8 mouse cellular contexts compared by ENCODE assay signal in the genomic region with DNA sequence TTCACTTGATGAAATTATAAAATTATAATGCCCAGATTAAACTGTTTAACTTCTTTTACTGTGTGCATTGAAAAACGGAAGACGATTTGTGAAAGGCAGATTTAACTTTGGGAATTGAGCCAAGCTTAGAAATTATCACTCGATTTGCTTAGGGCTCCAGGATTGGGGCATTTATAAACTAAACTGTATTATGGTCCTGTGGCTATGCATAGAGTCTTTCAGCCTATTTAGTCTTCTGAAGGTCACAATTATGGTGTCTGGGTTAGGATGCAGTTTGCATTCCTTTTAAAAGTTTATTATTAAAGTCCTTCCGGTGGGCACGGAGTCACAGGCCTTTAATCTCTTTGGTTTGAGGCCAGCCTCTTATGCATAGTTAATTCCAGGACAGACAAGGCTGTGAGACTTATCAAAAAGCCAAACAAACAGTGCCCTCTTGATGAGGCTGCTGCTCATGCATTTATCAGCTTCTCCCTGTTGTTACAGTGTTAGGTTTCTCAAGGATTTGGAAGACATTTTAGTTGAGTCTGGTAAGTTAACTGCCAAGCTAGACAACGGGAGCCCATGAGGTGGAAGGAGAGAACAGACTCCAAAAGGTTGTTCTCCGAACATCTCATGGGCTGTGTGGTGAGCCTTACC. TPM values are rescaled to one million over a fixed set of nuclear protein-coding genes. Genes with fewer than 3 reads are reported as not detected.
DNase-seq lines count a peak whose midpoint lies in the region; ATAC-seq and TF ChIP-seq lines count a peak whose summit lies in the region.

No protein-coding gene starts in this region.

- peak overlapping the region; percentile 96 for H3K4me3 ChIP-seq in heart, embryonic 10.5 days
- H3K4me3 ChIP-seq in ES-Bruce4 (ENCODE audit: low read depth, low read length): peak overlapping the region; percentile 90
- H3K4me3 ChIP-seq in forebrain, embryonic 16.5 days (replicated peaks; ENCODE audit: low read length): peak overlapping the region; percentile 92
- H3K4me3 ChIP-seq in liver, embryonic 15.5 days (replicated peaks): peak overlapping the region; percentile 88

- peak overlapping the region; percentile 100 for H3K27ac ChIP-seq in heart, embryonic 10.5 days
- H3K27ac ChIP-seq in ES-Bruce4 (ENCODE audit: insufficient read depth, low read length): peak overlapping the region; percentile 73
- peak overlapping the region; percentile 53; the same call in 1 of the 2 replicates for H3K27ac ChIP-seq in forebrain, embryonic 16.5 days (ENCODE audit: low read length)
- peak overlapping the region; percentile 94 for H3K27ac ChIP-seq in liver, embryonic 15.5 days (replicated peaks)

- peak overlapping the region; percentile 98 for H3K9ac ChIP-seq in ES-Bruce4 (ENCODE audit: low read depth, poor library complexity, severe bottlenecking)
- peak overlapping the region; percentile 56 for H3K9ac ChIP-seq in forebrain, embryonic 16.5 days (replicated peaks; ENCODE audit: low read depth, low read length)
- peak overlapping the region; percentile 81 for H3K9ac ChIP-seq in liver, embryonic 15.5 days

- H3K36me3 ChIP-seq in heart, embryonic 10.5 days: peaks cover 50% of the 10 kb centered on the region
- H3K36me3 ChIP-seq in ES-Bruce4 (ENCODE audit: control insufficient read depth, insufficient read depth, low read length, poor library complexity, severe bottlenecking): peaks cover 50% of the 10 kb centered on the region
- H3K36me3 ChIP-seq in forebrain, embryonic 16.5 days (ENCODE audit: control insufficient read depth, insufficient read depth): peaks cover 35% of the 10 kb centered on the region
- peaks cover 51% of the 10 kb centered on the region for H3K36me3 ChIP-seq in liver, embryonic 15.5 days (replicated peaks)

- H3K4me1 ChIP-seq in heart, embryonic 10.5 days: peaks cover 52% of the 10 kb centered on the region
- peaks cover 2% of the 10 kb centered on the region for H3K4me1 ChIP-seq in ES-Bruce4 (ENCODE audit: control insufficient read depth, insufficient read depth, low read length)
- peaks cover 33% of the 10 kb centered on the region for H3K4me1 ChIP-seq in forebrain, embryonic 16.5 days (replicated peaks; ENCODE audit: control insufficient read depth, insufficient read depth, low read length)
- H3K4me1 ChIP-seq in liver, embryonic 15.5 days (replicated peaks): peaks cover 68% of the 10 kb centered on the region

- H3K27me3 ChIP-seq in heart, embryonic 10.5 days (ENCODE audit: insufficient read depth, poor library complexity, severe bottlenecking): no peaks in the 10 kb centered on the region
- no peaks in the 10 kb centered on the region for H3K27me3 ChIP-seq in ES-Bruce4 (ENCODE audit: control insufficient read depth, insufficient read depth, low read length, poor library complexity, severe bottlenecking)
- H3K27me3 ChIP-seq in forebrain, embryonic 16.5 days (replicated peaks; ENCODE audit: control insufficient read depth, insufficient read depth, low read length): no peaks in the 10 kb centered on the region
- H3K27me3 ChIP-seq in liver, embryonic 15.5 days: no peaks in the 10 kb centered on the region

- TF ChIP-seq POLR2A in ES-Bruce4 (IDR thresholded peaks at IDR 0.05; ENCODE audit: insufficient read depth, low read length): no peak

- 9% methylated on average over 7 of the region's 7 CpGs for WGBS in heart, embryonic 10.5 days
- WGBS in forebrain, embryonic 16.5 days: 10% methylated on average over 7 of the region's 7 CpGs
- 5% methylated on average over 7 of the region's 7 CpGs for WGBS in liver, embryonic 15.5 days (ENCODE audit: insufficient replicate concordance)

- H3K9me3 ChIP-seq in heart, embryonic 10.5 days: no peaks in the 10 kb centered on the region
- no peaks in the 10 kb centered on the region for H3K9me3 ChIP-seq in ES-Bruce4 (replicated peaks; ENCODE audit: control insufficient read depth, insufficient read depth, low read length, poor library complexity, severe bottlenecking)
- H3K9me3 ChIP-seq in forebrain, embryonic 16.5 days (ENCODE audit: control insufficient read depth, low read length): no peaks in the 10 kb centered on the region
- H3K9me3 ChIP-seq in liver, embryonic 15.5 days (replicated peaks): no peaks in the 10 kb centered on the region

- no peak for ATAC-seq in forebrain, embryonic 16.5 days
- ATAC-seq in liver, embryonic 15.5 days (ENCODE audit: insufficient read depth): no peak

- DNase-seq in heart, embryonic 10.5 days (ENCODE audit: low spot score): no peak
- no peak for DNase-seq in heart, postnatal 25 days (ENCODE audit: low spot score)
- no peak for DNase-seq in right cerebral cortex, postnatal 14 days
- no peak for DNase-seq in gastrocnemius, postnatal 14 days
- no peak for DNase-seq in cerebellum, postnatal 14 days

- no peak for TF ChIP-seq CTCF in ES-Bruce4 (IDR thresholded peaks at IDR 0.05; ENCODE audit: low read depth, low read length)

- intact Hi-C loops in heart, postnatal 25 days (cut with DNase I): loop anchor here (2.0 kb wide), 1 partner anchor 13 kb away; a partner anchor contains a TSS
- intact Hi-C loops in gastrocnemius, postnatal 14 days (cut with DNase I; ENCODE audit: low total_unique reads): no loop called here

- H3K4me2 ChIP-seq in forebrain, embryonic 16.5 days (ENCODE audit: low read length): peak overlapping the region; percentile 94
- H3K4me2 ChIP-seq in liver, embryonic 15.5 days: peak overlapping the region; percentile 87

- no peak for TF ChIP-seq EP300 in ES-Bruce4 (IDR thresholded peaks at IDR 0.05; ENCODE audit: insufficient read depth, low read depth, low read length)

RNA-seq across cellular contexts. Expression of a gene that starts 3.4 kb away (rescaled TPM):
- 213 and 221 TPM in 2 replicates for polyA plus RNA-seq in heart, embryonic 10.5 days (2016; fragmentation: Nextera tagmentation; extraction: Ambion mirVana)
- 100 to 1,000 TPM; 225 to 270 TPM for total RNA-seq in heart, postnatal 25 days (2021)
- 633 and 662 TPM in 2 replicates for polyA plus RNA-seq in ES-Bruce4 (2011; ENCODE audit: insufficient read depth, insufficient read length, low read depth, missing spikeins)
- 185 and 203 TPM in 2 replicates for polyA plus RNA-seq in forebrain, embryonic 16.5 days (2015; fragmentation: Nextera tagmentation; extraction: Ambion mirVana)
- polyA plus RNA-seq in liver, embryonic 15.5 days (2015; fragmentation: Nextera tagmentation; extraction: Ambion mirVana): 79.3 and 86.9 TPM in 2 replicates
- total RNA-seq in gastrocnemius, postnatal 14 days (2021): 100 to 1,000 TPM; 158 to 189 TPM

RNA-seq across cellular contexts. Expression of a gene that starts 13.3 kb away (rescaled TPM):
- 118 and 136 TPM in 2 replicates for polyA plus RNA-seq in heart, embryonic 10.5 days (2016; fragmentation: Nextera tagmentation; extraction: Ambion mirVana)
- 1,000 to 10,000 TPM; 1,337 to 1,520 TPM for total RNA-seq in heart, postnatal 25 days (2021)
- 41.3 and 53.0 TPM in 2 replicates for polyA plus RNA-seq in ES-Bruce4 (2011; ENCODE audit: insufficient read depth, insufficient read length, low read depth, missing spikeins)
- polyA plus RNA-seq in forebrain, embryonic 16.5 days (2015; fragmentation: Nextera tagmentation; extraction: Ambion mirVana): 87.1 and 97.7 TPM in 2 replicates
- 125 and 148 TPM in 2 replicates for polyA plus RNA-seq in liver, embryonic 15.5 days (2015; fragmentation: Nextera tagmentation; extraction: Ambion mirVana)
- 100 to 1,000 TPM; 198 to 334 TPM for total RNA-seq in gastrocnemius, postnatal 14 days (2021)

RNA-seq across cellular contexts. Expression of a gene that starts 21.9 kb away (rescaled TPM):
- 2.8 and 3.6 TPM in 2 replicates for polyA plus RNA-seq in heart, embryonic 10.5 days (2016; fragmentation: Nextera tagmentation; extraction: Ambion mirVana)
- total RNA-seq in heart, postnatal 25 days (2021): 10 to 100 TPM; 28.9 to 30.7 TPM
- 1.9 and 2.4 TPM in 2 replicates for polyA plus RNA-seq in ES-Bruce4 (2011; ENCODE audit: insufficient read depth, insufficient read length, low read depth, missing spikeins)
- 5.2 and 5.7 TPM in 2 replicates for polyA plus RNA-seq in forebrain, embryonic 16.5 days (2015; fragmentation: Nextera tagmentation; extraction: Ambion mirVana)
- polyA plus RNA-seq in liver, embryonic 15.5 days (2015; fragmentation: Nextera tagmentation; extraction: Ambion mirVana): 4.8 and 6.4 TPM in 2 replicates
- total RNA-seq in gastrocnemius, postnatal 14 days (2021): 1 to 10 TPM; 2.0 to 4.4 TPM

RNA-seq across cellular contexts. Expression of a gene that starts 23.0 kb away (rescaled TPM):
- polyA plus RNA-seq in heart, embryonic 10.5 days (2016; fragmentation: Nextera tagmentation; extraction: Ambion mirVana): 3.8 and 5.2 TPM in 2 replicates
- total RNA-seq in heart, postnatal 25 days (2021): 1 to 10 TPM; 1.5 to 2.2 TPM
- polyA plus RNA-seq in ES-Bruce4 (2011; ENCODE audit: insufficient read depth, insufficient read length, low read depth, missing spikeins): 24.6 and 28.0 TPM in 2 replicates
- polyA plus RNA-seq in forebrain, embryonic 16.5 days (2015; fragmentation: Nextera tagmentation; extraction: Ambion mirVana): 1.2 and 1.3 TPM in 2 replicates
- polyA plus RNA-seq in liver, embryonic 15.5 days (2015; fragmentation: Nextera tagmentation; extraction: Ambion mirVana): 9.4 and 10.2 TPM in 2 replicates
- total RNA-seq in gastrocnemius, postnatal 14 days (2021): 1 to 10 TPM in 1 of 2 experiments, under 1 TPM in 1; 0.80 to 1.3 TPM

RNA-seq across cellular contexts. Expression of a gene that starts 44.4 kb away (rescaled TPM):
- polyA plus RNA-seq in heart, embryonic 10.5 days (2016; fragmentation: Nextera tagmentation; extraction: Ambion mirVana): 50.5 and 50.7 TPM in 2 replicates
- 10 to 100 TPM; 22.1 to 22.9 TPM for total RNA-seq in heart, postnatal 25 days (2021)
- polyA plus RNA-seq in ES-Bruce4 (2011; ENCODE audit: insufficient read depth, insufficient read length, low read depth, missing spikeins): 23.8 and 27.9 TPM in 2 replicates
- 58.8 and 62.1 TPM in 2 replicates for polyA plus RNA-seq in forebrain, embryonic 16.5 days (2015; fragmentation: Nextera tagmentation; extraction: Ambion mirVana)
- polyA plus RNA-seq in liver, embryonic 15.5 days (2015; fragmentation: Nextera tagmentation; extraction: Ambion mirVana): 29.4 and 33.3 TPM in 2 replicates
- total RNA-seq in gastrocnemius, postnatal 14 days (2021): 10 to 100 TPM; 21.2 to 21.3 TPM
